Mouse (Mus musculus) CH12.LX (cell line): Measurements from ENCODE around the gene Klf8.

ENCODE experiments used
- CTCF ChIP-seq, 2 experiments: IDR thresholded peaks in 1 of 2; conservative IDR thresholded peaks in 1 of 2; 2 replicates each; pipeline ENCODE4 v1.5.1; 2011 to 2012; ENCODE audit warnings: low read depth in 2 of 2, low read length in 2 of 2, improper control_type of control experiment in 1 of 2, inconsistent platforms in 1 of 2, mild to moderate bottlenecking in 1 of 2, moderate library complexity in 1 of 2
- E2F4 ChIP-seq: IDR thresholded peaks from 2 replicates; pipeline ENCODE4 v1.6.1; 2011; ENCODE audit warnings: low read depth, low read length, improper control_type of control experiment; ENCODE audit not compliant: insufficient replicate concordance
- EP300 ChIP-seq: IDR thresholded peaks from 2 replicates; pipeline ENCODE4 v1.6.1; 2011; ENCODE audit warnings: low read length, improper control_type of control experiment
- MAFK ChIP-seq: IDR thresholded peaks from 2 replicates; pipeline ENCODE4 v1.6.1; 2011; ENCODE audit warnings: low read length, improper control_type of control experiment; ENCODE audit not compliant: insufficient replicate concordance
- MXI1 ChIP-seq: IDR thresholded peaks from 2 replicates; pipeline ENCODE4 v1.6.1; 2011; ENCODE audit warnings: mild to moderate bottlenecking, low read depth, low read length, improper control_type of control experiment
- NRF1 ChIP-seq: IDR thresholded peaks from 2 replicates; pipeline ENCODE4 v1.6.1; 2014; ENCODE audit warnings: low read depth, mild to moderate bottlenecking, inconsistent platforms, low read length, improper control_type of control experiment, moderate library complexity
- POLR2A ChIP-seq: IDR thresholded peaks from 2 replicates; pipeline ENCODE4 v1.6.1; 2011; ENCODE audit warnings: low read depth, mild to moderate bottlenecking, improper control_type of control experiment, low read length
- USF1 ChIP-seq: IDR thresholded peaks from 2 replicates; pipeline ENCODE4 v1.6.1; 2014; ENCODE audit warnings: low read depth, mild to moderate bottlenecking, inconsistent platforms, low read length, improper control_type of control experiment

DNA sequence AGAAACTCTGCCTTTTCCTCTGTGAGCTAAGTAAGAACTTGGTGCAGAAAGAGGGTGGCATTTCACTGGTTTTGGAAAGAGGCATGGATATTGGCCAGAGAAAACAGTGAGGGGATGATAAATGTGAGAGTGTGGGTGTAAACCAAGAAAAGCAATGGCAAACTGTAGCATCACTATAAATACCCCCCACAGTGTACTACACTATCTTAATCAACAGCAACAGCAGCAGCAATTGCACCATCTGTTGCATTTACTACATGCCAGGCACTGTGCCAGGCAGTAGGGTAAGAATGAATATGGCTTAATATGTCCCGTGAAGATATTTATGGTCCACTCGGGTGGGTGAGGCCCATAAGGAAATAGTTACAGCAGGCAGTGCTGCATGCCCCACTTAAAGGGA lies 18.2 kb downstream of the Klf8 start:
- TF ChIP-seq NRF1 (no peak), CTCF (conservative IDR thresholded peaks at IDR 0.05 in 1 of 2, IDR thresholded peaks at IDR 0.05 in 1 of 2; ENCODE audit: low read depth in 2 of 2, low read length in 2 of 2) (no peak), MXI1 (no peak), MAFK (no peak), POLR2A (no peak), USF1 (no peak), E2F4 (no peak), EP300 (no peak)
